Mouse (Mus musculus) ES-CJ7 (cell line): ENCODE data around the gene Ascc3.

ENCODE experiments used
- DNase-seq: peaks from one replicate; pipeline ENCODE4 v3.0.0; 2011; ENCODE audit warnings: low read depth, low spot score

Ascc3 gene

DNA sequence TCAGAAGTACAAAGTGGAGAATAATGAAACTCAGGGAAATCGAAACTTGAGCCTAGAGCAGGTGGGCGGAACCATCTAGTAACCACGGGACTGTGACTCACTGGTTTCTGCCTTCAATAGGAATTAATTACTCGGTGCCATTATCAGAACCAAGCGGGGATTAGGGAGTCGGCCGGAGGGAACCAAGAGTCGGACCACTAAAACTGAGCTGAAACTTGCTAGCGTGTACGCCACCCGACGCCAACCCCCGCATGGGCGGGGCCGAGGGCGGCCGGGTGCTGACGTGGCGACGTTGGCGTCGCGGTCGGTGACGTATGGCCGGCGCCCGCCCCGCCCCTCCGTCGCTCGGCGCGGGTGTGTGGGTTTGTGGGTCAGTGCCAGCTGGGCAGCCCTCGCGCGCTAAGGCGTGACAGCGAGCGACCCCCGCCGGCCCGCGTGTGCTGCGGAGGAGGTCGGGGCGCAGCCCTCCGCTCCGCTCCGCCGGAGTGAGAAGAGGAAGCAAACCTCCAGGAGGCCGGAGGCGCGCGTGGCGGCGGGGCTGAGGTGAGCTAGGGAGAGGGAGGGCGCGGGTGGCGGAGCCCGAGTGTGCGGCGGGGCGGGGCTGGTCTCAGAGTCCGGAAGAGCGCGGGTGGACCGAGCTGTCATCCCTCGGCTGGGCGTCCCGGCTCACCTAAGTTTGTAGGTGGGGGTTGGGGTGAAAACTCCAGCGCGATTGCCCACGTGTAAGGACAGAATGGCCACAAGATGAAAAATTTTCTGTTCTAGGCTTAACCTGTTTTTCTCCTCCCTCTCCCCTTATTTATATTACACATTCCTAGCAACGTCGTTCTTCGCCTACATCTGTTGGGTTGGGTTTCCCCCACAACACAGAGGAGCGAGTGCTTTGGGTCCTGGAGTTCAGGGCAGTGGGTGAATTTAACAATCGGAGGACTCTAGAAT, at the start of gene Ascc3:
Ascc3 (plus strand) TSS at position 315 of the 939 bp plus-strand sequence.
- peak; percentile 88 for DNase-seq

DNA sequence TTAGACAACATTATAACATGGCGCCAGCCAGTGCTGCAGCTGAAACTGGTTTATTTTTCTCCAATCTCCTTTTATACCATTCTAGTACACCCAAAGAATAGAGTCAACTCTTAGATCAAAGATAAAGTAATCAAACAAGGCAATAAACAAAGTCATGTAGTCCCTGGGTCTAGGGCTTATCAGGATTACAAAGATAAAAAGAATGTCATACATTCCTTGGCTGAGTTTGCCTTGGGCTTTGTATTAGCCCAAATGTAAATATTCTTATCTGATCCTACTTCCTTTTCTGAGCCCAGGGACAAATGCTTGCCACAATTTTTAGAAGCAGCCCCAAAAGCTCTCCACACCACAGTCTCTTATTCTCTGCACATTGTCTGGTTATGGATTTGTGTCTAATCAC, 7.7 kb upstream of the Ascc3 start:
- DNase-seq: no peak

DNA sequence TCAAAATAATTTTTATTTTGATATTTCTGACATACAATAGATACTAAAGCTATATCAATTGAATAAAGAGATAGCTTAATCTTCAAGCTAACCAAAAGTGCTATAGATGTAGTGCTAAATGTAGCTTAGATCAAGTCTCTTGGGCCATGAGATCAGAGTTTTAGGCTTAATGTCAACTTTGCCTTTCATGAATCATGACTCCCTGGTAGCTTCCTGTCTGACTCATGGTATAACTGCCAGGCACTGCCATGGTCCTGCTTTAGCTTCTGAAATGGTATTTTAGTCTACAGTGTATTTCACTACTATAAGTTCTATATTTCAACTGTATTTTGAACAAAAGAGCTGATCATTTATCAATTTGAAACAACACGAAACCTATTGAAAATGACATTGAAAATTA, 5.9 kb upstream of the Ascc3 start:
- no peak for DNase-seq

DNA sequence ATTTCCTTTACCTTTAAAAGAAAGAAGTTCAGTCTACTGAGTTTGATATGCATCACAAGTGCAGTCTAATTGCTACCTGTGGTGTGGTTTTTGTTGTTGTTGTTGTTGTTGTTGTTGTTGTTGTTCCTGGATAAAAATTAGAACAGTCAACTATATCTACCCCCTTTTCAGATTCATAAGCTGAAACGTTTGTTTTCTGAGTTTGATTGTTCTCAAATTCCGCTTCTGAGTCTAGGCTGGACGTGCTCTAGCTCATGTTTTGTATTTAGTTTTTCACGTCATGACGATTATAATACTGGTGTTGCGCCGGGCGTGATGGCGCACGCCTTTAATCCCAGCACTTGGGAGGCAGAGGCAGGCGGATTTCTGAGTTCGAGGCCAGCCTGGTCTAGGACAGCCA, 902 bp downstream of the Ascc3 start:
- no peak for DNase-seq

DNA sequence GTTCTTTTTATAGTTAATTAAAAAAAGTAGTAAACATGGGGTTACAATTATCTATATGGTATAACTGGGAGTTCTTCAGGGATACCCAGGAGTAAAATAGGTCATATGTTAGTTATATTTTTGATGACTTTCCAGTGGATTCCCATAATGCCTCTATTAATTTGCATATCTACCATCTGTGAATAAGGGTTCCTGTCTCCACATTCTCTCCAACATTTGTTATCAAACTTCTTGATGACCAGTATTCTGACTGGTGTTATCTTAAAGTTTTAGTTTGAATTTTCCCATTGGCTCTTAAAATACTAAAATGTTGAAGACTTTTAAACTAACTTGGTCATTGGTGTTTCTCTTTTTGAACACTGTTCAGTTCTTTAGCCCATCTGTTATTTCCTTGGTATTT, 2.9 kb downstream of the Ascc3 start:
- DNase-seq: no peak

DNA sequence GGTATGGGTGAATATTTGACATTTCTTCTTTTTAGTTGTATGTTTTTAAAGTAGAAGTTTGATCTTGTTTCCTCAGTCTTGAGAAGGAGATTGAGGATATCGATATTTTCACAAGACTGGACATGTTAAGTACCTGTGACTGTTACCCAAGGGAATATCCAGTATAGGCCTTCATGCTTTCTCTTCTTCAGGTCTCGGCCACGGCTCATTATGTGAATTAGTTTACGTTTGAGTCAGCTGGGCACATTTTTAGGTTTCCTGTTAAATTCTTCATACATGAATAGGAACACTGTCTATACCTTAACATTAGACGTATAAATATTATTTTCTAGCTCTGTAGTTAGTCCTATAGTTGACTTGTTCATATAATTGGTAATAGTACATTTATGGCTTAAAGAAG, 12.4 kb downstream of the Ascc3 start:
- no peak for DNase-seq

DNA sequence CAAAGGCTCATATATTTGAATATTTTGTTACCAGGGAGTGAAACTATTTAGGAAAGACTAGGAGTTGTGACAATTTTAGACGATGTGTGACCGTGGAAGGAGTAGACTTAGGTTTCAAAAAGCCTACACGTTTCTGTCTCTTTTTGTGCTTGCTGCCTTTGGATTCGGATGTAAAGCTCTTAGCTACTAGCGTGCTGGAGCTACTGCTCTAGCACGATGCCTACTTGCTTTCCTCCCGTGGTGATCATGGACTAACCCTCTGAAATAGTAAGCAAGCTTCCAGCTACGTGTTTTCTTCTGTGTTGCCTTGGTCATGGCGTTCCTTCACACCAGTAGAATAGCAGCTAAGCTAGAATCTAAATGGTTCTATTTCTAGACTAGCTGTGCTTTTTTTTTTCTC, 21.4 kb downstream of the Ascc3 start:
- DNase-seq: no peak

DNA sequence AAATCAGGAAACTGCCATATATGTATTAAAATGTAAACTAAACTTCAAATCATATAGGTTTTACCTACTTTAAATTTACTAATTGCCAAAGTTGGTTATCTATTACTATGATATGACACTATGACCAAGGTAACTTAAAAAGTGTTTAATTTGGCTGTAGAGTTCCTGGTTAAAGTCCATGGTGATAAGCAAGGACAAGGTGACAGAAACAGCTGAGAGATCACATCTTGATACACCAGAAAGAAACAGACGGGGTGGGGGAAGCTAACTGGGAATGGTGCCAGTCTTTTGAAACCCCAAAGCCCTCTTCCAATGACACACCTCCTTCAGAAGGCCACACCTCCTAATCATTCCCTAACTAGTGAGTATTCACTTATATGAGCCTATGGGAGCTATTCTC, 33.4 kb downstream of the Ascc3 start:
- no peak for DNase-seq

DNA sequence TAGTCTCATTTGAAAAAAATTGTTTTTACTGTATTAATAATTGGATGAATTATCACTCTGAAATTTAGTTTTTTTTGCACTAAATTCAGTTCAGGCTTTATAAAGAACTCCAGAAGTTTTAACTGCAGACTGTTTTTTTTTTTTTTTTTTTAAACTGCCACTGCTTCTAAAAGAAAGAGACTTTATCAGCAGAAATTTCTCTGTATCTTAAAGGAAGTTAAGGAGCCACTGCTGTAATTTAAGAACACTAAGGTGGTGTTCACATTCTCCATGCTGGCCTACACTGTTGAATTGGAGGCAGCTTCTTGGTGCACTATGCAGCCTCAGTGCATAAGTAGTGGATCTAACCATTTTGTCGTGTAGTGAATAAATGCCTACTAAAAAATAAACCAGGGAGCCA, 47.1 kb downstream of the Ascc3 start:
- DNase-seq: no peak

DNA sequence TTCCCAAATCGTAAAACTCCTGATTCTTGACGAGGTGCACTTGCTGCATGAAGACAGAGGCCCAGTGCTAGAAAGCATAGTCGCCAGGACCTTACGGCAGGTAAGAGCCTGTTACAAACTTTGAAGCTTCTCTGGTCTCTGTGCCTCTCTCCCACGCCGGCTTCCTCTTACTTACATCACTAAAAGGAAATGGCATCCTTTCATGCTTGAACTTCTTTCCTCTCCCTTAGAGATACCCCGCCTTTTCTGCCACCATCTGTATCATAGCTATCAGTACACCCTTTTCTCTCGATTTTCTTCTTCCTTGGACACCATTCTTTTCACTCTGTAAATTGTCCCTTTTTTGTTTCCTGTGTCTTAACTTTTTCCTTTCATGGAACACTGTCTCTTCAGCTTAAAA, 58.1 kb downstream of the Ascc3 start:
- DNase-seq: no peak

DNA sequence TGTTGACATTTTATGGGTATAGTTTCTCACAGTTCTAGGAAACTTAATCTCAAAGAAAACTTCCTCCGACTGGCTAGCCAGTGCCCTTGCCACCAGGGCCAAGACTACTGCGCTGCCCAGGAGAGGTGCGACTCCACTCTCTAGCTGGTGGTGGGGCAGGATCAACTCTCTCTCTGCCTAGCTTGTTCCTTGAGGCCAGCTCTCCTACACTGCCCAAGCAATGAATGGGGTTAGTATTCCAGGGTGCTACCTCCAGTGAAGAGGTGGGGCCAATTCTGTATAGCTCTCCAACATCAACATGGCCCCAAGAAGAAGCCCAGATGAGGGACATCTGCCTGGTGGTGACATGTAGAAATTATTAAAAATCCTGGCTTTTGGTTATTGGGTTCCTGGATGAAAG, 61.1 kb downstream of the Ascc3 start:
- DNase-seq: no peak

DNA sequence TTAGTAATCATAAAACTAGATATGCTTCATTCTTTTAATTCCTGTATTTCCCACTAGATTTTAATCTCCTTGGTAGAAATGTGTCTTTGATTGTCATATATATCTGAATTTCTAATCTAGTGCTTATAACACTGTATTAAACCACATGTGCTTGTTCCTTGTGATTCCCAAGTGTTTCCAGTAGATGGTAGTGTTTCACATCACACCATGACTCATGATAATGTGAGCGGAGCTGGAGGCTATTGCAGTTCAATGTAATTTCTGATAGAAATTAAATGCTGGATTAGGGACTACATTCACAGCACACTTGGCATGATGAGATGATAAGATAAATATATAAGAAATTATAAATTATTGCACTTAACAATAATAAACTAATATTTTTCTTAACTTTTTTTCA, 64.9 kb downstream of the Ascc3 start:
- peak; percentile 54 for DNase-seq

DNA sequence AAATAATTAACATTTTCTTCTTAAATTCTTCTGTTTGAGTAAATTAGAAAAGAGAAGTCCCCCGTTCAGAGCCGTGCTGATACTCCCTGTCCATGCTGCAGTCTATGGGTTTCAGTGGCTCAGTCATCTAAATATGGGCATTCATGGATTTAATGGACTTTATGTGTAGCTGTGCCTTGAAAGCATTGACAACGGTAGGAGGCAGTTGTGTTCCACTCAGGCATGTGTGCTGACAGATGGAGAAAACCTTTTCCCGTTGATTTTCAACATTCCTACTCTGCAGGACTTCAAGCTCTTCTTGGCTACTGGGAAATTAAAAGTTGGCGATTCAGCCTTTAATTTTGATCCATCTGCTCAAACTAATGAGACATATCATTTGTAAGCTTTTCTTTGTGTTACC, 79.0 kb downstream of the Ascc3 start:
- no peak for DNase-seq

DNA sequence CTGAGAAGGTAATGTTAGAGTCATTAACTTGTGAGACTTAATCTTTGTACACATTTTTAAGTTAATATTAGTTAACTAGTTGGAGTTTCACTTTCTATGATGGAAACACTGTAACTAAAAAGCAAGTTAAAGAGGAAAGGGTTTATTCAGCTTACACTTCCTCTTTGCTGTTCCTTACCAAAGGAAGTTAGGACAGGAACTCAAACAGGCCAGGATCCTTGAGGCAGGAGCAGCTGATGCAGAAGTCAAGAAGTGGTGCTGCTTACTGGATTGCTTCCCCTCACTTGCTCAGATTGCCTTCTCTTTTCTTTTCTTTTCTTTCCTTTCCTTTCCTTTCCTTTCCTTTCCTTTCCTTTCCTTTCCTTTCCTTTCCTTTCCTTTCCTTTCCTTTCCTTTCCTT, 97.9 kb downstream of the Ascc3 start:
- no peak for DNase-seq

DNA sequence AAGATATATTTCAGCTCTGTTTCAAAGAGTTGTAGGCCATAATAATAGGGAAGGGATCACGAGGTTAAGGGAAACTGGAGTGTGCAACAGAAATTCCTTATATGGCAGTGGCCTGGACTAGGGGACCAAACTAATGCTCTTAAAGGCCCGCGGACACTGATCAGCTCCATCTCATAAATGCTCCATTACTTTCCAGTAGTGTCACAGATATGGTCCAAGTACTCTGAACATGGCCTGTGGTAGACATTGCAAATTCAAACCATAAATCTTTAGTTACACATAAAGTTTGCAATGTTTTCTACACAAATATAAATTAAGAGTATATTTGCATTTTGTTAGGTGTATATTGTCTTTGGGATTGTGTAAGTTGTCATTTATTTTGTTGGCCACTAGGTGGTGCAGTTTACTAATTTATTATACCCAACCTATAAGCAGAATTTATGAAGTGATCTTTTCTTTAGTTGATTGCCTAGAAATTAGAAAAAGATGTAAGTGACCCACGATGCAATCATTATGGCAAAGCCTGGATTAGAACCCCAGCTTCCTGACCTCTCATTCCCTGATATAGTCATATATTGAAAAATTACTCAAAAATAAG, 106.5 kb downstream of the Ascc3 start:
- DNase-seq: peak; percentile 20

DNA sequence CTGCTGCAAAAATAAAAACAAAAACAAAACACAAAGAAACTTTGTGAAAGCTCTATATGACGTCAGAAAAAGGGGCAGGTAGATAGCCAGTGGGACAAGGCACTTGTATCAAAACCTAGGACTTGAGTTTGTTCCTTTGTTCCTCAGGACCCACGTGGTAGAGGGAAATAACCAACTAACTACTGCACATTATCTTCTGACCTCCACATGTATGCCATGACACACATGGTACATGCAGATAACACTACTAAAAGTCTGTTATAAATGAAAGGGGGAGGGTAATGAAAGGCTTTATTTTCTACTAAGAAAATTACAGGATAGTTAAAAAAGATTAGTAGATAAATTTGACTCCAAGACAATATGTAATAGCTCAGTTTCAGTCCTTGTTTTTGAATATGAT, 109.3 kb downstream of the Ascc3 start:
- no peak for DNase-seq

DNA sequence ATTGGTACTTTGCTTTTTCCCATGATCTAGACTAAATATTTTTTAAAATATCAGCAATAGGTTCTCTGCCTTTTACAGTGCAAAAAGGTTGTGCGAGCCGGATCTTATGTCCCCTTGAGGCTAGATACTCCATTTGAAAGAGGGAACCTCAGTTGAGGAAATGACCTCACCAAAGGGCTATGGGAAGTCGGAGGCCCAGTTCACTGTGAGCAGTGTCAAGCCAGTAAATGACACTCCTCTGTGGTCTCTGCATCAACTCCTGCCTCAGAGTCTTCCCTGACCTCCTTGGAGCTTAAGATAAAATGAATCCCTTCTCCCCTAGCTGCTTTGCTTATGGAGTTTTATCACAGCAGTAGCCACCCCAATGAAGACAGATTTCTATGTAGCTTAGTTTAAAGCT, 109.9 kb downstream of the Ascc3 start:
- DNase-seq: no peak

DNA sequence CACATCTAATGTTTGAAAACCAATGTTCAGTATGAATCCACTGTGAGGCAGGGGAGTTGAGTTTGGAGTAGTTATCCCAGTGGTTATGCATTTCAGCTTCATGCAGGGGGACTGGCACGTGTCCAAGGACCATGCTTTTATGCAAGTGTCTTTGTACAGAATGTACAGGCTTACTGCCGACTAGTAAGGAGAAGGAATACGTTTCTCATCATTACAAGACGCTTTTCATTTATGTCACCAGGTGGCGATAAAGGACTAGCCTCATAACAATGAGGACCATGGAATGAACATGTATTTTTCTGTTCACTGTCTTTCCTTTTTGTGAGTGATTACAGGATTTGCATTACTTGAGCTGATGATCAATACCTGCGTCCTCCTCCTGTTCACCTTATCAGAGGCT, 111.7 kb downstream of the Ascc3 start:
- DNase-seq: peak; percentile 58

DNA sequence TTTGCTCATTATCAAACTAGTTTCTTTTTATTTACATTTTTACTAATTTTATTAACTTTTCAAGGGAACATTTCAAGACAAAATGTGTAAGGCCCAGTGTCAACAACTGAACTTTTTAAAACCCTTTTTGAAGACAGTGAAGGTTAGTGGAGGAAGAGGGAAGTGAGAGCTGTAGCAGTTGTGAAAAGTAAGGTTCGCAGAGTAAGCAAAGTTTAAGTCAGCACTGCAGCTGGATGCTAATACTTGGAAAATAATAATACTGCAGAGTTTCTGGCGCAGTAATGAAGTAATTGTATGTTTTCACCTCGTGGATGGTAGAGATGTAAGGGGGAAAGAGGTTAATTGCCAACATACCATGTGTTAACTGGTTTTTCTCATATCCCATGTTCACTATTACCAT, 112.4 kb downstream of the Ascc3 start:
- no peak for DNase-seq

DNA sequence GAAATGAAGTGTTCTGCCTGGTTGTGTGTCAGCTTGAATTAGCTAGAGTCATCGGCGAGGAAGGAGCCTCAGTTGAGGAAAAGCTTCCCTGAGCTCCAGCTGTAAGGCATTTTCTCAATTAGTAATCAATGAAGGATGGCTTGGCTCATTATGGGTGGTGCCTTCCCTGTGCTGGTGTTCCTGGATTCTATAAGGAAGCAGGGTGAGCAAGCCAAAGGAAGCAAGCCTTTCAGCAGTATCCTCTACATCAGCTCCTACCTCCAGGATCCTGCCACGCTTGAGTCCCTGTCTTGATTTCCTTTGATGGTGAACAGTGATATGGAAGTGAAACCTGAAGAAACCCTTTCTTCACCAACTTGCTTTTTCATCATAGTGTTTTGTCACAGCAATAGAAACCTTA, 118.8 kb downstream of the Ascc3 start:
- no peak for DNase-seq

DNA sequence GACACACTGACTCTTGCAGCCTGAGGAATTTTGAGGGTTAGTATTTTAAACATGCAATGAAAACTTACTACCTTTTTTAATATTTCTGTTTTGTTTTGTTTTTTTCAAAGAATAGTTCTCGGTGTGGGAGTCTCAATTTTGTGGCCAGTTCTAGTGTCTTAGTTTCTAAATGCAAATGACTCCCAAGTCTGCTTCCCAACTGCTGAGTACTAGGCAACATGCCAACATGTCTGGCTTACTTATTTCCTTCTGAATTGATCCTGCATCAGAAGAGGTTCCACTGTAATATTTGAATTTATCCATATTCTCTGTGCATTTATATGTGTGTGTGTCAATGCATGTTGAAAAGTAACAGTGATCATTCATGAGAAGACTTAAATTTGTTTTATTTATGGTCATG, 119.3 kb downstream of the Ascc3 start:
- DNase-seq: no peak

DNA sequence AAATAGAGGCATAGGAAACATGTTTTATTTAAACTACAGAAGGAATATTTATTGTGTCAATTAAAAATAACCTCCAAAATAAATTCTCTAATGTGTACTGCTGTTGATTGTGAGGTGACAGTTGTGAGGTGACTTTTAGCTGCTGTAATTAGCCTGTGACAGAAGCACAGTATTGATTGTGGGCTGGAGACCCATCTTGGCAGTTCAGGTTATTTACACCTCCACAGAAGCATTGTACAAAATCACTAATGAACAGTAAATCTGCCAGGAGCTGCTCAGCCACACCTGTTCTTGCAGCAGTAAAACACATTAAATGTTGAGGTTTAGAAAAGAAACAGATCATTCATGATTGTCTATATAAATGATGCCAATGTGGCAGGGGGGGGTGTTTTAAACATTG, 141.0 kb downstream of the Ascc3 start:
- DNase-seq: no peak

DNA sequence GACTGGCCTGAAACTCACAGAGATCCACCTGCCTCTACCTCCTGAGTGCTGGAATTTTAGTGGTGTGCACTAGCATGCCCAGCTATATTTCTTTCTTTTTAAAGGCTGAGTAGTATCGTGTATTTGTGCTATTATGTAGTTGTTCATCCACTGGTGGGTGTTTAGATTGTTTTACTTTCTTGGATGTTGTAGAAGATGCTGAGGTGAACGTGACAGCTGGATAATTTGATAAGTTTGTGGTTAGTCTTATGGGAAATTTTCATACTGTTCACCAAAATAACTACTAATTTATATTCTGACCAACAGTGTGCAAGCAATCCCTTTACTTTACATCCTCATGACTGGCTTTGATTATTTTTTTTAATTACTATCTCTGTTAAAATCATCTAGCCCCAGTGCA, 169.6 kb downstream of the Ascc3 start:
- DNase-seq: no peak
